ENCODE assay signal across 7 mouse cellular contexts in the genomic region with DNA sequence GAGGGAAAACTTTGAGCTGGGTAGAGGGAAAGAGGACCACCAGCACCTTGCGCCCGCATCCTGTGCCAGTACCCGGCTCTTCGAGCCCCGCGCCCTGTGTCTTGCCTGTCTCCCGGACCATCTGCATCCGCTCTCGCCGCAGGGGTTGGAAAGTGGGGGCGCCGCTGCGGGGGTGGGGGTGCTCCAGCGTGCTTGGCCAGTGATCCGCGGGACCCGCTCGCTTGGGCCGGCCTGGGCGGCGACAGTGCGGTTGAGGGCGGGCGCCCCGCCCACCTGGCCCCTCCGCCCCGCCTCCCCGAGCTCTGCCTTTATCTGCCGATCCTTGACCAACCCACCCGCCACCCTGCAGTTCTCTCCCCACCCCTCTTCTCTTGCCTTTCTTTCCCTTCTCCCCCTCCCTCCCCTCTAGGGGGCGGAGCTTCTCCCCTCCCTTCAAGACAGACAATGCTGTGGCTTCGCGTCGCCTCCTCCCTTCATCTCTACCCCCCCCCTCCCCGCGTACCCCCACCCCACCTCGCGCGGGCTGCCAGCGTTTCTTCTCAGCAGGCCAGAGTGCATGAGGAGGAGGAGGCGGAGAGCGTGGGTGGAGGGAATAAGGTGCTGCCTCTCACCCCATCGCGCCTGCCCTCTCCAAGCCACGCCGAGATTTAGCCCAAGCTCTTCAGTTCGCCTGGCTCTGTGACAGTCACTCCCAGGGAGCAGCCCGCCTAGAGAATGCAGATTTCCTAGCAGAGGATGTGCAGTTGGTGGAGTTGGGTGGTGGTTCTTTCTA. TPM values are rescaled to one million over a fixed set of nuclear protein-coding genes. Genes with fewer than 3 reads are reported as not detected.
DNase-seq lines count a peak whose midpoint lies in the region; ATAC-seq lines count a peak whose summit lies in the region.

A gene (minus strand): TSS at position 613 of the 772 bp plus-strand sequence.

- H3K4me2 ChIP-seq in limb, embryonic 11.5 days (ENCODE audit: low read depth, severe bottlenecking), result peak within 1 kb of the TSS; percentile 96
- peak within 1 kb of the TSS; percentile 95 for H3K4me2 ChIP-seq in midbrain, embryonic 13.5 days (replicated peaks)

- WGBS in limb, embryonic 11.5 days, result under 1% methylated on average over 28 of the region's 48 CpGs
- under 1% methylated on average over 43 of the region's 48 CpGs for WGBS in midbrain, embryonic 13.5 days

- H3K9ac ChIP-seq in limb, embryonic 11.5 days (ENCODE audit: low read length), result peak within 1 kb of the TSS; percentile 67
- H3K9ac ChIP-seq in midbrain, embryonic 13.5 days (replicated peaks), result peak within 1 kb of the TSS; percentile 79

- H3K4me3 ChIP-seq in limb, embryonic 11.5 days (ENCODE audit: low read depth, low read length), result peak within 1 kb of the TSS; percentile 51
- H3K4me3 ChIP-seq in midbrain, embryonic 13.5 days (replicated peaks), result peak within 1 kb of the TSS; percentile 69

- peaks cover 25% of the 10 kb centered on the region for H3K27me3 ChIP-seq in limb, embryonic 11.5 days (ENCODE audit: control insufficient read depth, insufficient read depth, low read length)
- no peaks in the 10 kb centered on the region for H3K27me3 ChIP-seq in midbrain, embryonic 13.5 days

- peak; percentile 81 for DNase-seq in adrenal gland, postnatal 10 days
- DNase-seq in embryo, embryonic 9.5 days (ENCODE audit: extremely low spot score), result peak; percentile 96
- DNase-seq in kidney, adult 11 months, result peak; percentile 49
- peak; percentile 86 for DNase-seq in limb, embryonic 11.5 days (ENCODE audit: low spot score)
- peak; percentile 91 to 92 for DNase-seq in spleen, adult 18-20 months

- peak; percentile 60 for ATAC-seq in granulocyte monocyte progenitor cell, adult 5-6 weeks (replicated peaks; ENCODE audit: poor library complexity, severe bottlenecking)
- peak; percentile 85 for ATAC-seq in limb, embryonic 11.5 days (ENCODE audit: insufficient number of reproducible peaks, low FRiP score, low TSS enrichment, low read depth)
- peak; percentile 93 for ATAC-seq in midbrain, embryonic 13.5 days

- H3K36me3 ChIP-seq in limb, embryonic 11.5 days (ENCODE audit: control insufficient read depth, insufficient read depth, low read length), result no peaks in the 10 kb centered on the region
- H3K36me3 ChIP-seq in midbrain, embryonic 13.5 days, result no peaks in the 10 kb centered on the region

- 0 out of 2 replicates have a peak, but pooled peaks cover 4% of the 10 kb centered on the region for H3K4me1 ChIP-seq in limb, embryonic 11.5 days (ENCODE audit: control insufficient read depth, insufficient read depth, low read length)
- peaks cover 41% of the 10 kb centered on the region for H3K4me1 ChIP-seq in midbrain, embryonic 13.5 days (replicated peaks)

- H3K27ac ChIP-seq in limb, embryonic 11.5 days (replicated peaks; ENCODE audit: low read depth, low read length), result no peak within 1 kb of the TSS
- peak within 1 kb of the TSS; percentile 93 for H3K27ac ChIP-seq in midbrain, embryonic 13.5 days

- no peaks in the 10 kb centered on the region for H3K9me3 ChIP-seq in limb, embryonic 11.5 days (ENCODE audit: control insufficient read depth, low read length)
- H3K9me3 ChIP-seq in midbrain, embryonic 13.5 days, result no peaks in the 10 kb centered on the region

RNA-seq across cellular contexts. Expression of the gene that starts here (rescaled TPM):
- 10 to 100 TPM; 14.6 to 15.1 TPM for total RNA-seq in adrenal gland, postnatal 10 days (2021)
- total RNA-seq in granulocyte monocyte progenitor cell, adult 5-6 weeks (2014; fragmentation: Nextera tagmentation), result 43.5 and 54.8 TPM in 2 replicates
- 57.9 and 76.3 TPM in 2 replicates for total RNA-seq in granulocyte monocyte progenitor cell, adult 5-6 weeks (2017)
- polyA plus RNA-seq in limb, embryonic 11.5 days (2014; fragmentation: Nextera tagmentation; extraction: Ambion mirVana), result 6.9 and 8.5 TPM in 2 replicates
- polyA plus RNA-seq in midbrain, embryonic 13.5 days (2015; fragmentation: Nextera tagmentation; extraction: Ambion mirVana), result 28.0 and 29.6 TPM in 2 replicates
